Mouse (Mus musculus): Measurements from ENCODE around the gene Maml2.

DNA sequence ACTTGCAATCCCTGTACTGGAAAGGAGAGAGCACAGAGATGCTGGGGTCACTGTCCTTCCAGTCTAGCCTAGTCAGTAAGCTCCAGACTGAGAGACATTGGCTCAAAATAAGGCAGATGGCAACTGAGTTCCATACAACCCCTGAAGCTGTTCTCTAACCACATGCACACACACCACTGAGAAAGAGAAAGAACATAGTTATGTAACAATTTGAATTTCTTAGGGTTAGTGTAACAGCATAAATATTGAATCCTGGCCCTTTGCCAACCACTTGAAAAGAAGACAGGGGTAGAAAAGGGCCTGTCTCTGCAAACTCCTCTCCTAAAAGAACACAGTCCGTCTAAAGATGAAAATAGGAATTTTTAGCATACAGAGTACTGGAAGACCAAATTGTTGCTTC, 161.6 kb downstream of the Maml2 start:
- no peak for TF ChIP-seq CTCF (IDR thresholded peaks at IDR 0.05; ENCODE audit: borderline replicate concordance, insufficient read depth, low read depth, low read length)
- no peak for TF ChIP-seq POLR2A (IDR thresholded peaks at IDR 0.05; ENCODE audit: borderline replicate concordance, insufficient read depth, low read length)
